Mouse (Mus musculus): Measurements from ENCODE around the gene Clstn3.

GRCm38 (mm10) chr6:124493886-124494285, 29.3 kb upstream of the Clstn3 start:
- TF ChIP-seq CTCF (IDR thresholded peaks at IDR 0.05; ENCODE audit: extremely low read depth, insufficient read length, insufficient replicate concordance, low read depth, low read length) (no peak), POLR2A (IDR thresholded peaks at IDR 0.05; ENCODE audit: low read depth, low read length) (no peak)
